ENCODE assay signal across 11 mouse cellular contexts in the genomic region with DNA sequence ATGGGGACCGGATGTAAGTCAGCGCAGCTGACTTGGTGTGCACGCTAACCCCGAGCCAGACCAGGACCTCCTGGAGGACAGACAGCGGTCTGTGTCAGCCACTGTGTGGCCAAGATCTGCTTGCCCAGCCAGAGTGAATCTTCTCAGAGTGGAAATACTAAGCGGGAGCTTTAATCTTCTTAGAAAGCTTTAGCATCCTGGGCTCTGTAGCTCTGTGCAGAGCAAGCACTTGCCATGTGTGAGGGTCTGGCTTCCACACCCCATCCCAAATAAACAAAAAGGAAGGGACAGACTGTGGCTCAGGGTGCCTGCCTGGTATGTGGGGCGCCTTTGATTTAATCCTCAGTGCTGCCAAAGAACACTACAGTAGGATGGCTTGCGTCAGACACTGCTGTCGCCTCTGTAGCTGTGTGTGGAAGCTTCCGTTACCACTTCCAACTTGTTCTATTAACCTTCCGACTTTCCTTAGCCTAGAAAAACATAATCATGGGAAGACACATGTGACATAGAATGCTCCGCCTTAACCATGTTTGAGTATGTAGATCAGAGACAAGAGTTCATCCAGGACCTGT.
DNase-seq lines count a peak whose midpoint lies in the region; ATAC-seq and TF ChIP-seq lines count a peak whose summit lies in the region.
"Had no signal": no experiment of that assay in that cellular context is flagged by ENCODE, and none has a peak within 500 bp of the region (broad histone marks: within the 10 kb centered on the region; RNA-seq: fewer than 3 reads in every experiment).

No protein-coding gene starts in this region.

- peak overlapping the region; percentile 81 for H3K27ac ChIP-seq in heart, embryonic 15.5 days
- 0 out of 2 replicates have a peak overlapping the region, but pooled peaks have one; percentile 60 for H3K27ac ChIP-seq in liver, postnatal 0 days (ENCODE audit: low read depth)
- peak overlapping the region; percentile 86; the same call in 1 of the 2 replicates for H3K27ac ChIP-seq in embryonic facial prominence, embryonic 14.5 days (replicated peaks; ENCODE audit: low read depth, low read length)
- peak overlapping the region; percentile 41; the same call in 1 of the 2 replicates for H3K27ac ChIP-seq in midbrain, embryonic 13.5 days

- DNase-seq in heart, adult 8-10 months (ENCODE audit: low spot score) = no peak
- no peak for DNase-seq in liver, postnatal 0 days
- DNase-seq in liver = no peak
- no peak for DNase-seq in embryonic facial prominence, embryonic 14.5 days (ENCODE audit: low spot score)
- no peak for DNase-seq in left cerebral cortex, adult 11 months (ENCODE audit: low spot score)
- DNase-seq: right cerebral cortex, postnatal 4 days; thymus, postnatal 36 days had no signal

- TF ChIP-seq EP300 in liver, postnatal 0 days (IDR thresholded peaks at IDR 0.05; ENCODE audit: low read depth) = no peak

- no peaks in the 10 kb centered on the region for H3K36me3 ChIP-seq in heart, embryonic 15.5 days
- no peaks in the 10 kb centered on the region for H3K36me3 ChIP-seq in liver, postnatal 0 days (replicated peaks; ENCODE audit: insufficient read depth, low read length)
- no peaks in the 10 kb centered on the region for H3K36me3 ChIP-seq in embryonic facial prominence, embryonic 14.5 days (ENCODE audit: control insufficient read depth, insufficient read depth, low read length)
- H3K36me3 ChIP-seq in midbrain, embryonic 13.5 days = no peaks in the 10 kb centered on the region
- H3K36me3 ChIP-seq: liver, embryonic 15.5 days had no signal

- H3K4me2 ChIP-seq in heart, embryonic 15.5 days = no peak overlapping the region
- H3K4me2 ChIP-seq in liver, postnatal 0 days (ENCODE audit: low read depth, low read length) = no peak overlapping the region
- no peak overlapping the region for H3K4me2 ChIP-seq in embryonic facial prominence, embryonic 14.5 days (ENCODE audit: low read depth, low read length)
- no peak overlapping the region for H3K4me2 ChIP-seq in midbrain, embryonic 13.5 days (replicated peaks)
- H3K4me2 ChIP-seq: liver, embryonic 15.5 days had no signal

- no peak overlapping the region for H3K9ac ChIP-seq in heart, embryonic 15.5 days
- H3K9ac ChIP-seq in liver, postnatal 0 days (replicated peaks) = no peak overlapping the region
- H3K9ac ChIP-seq in embryonic facial prominence, embryonic 14.5 days (ENCODE audit: low read depth, low read length) = no peak overlapping the region
- H3K9ac ChIP-seq in midbrain, embryonic 13.5 days (replicated peaks) = no peak overlapping the region
- H3K9ac ChIP-seq: liver, embryonic 15.5 days had no signal

- no peaks in the 10 kb centered on the region for H3K27me3 ChIP-seq in heart, embryonic 15.5 days
- no peaks in the 10 kb centered on the region for H3K27me3 ChIP-seq in liver, postnatal 0 days (ENCODE audit: insufficient read depth, low read length)
- no peaks in the 10 kb centered on the region for H3K27me3 ChIP-seq in embryonic facial prominence, embryonic 14.5 days (replicated peaks; ENCODE audit: control insufficient read depth, insufficient read depth, low read length)
- no peaks in the 10 kb centered on the region for H3K27me3 ChIP-seq in midbrain, embryonic 13.5 days
- H3K27me3 ChIP-seq: liver, embryonic 15.5 days had no signal

- WGBS in heart, embryonic 15.5 days = 54% methylated on average over 12 of the region's 12 CpGs
- WGBS in liver, postnatal 0 days (ENCODE audit: insufficient replicate concordance) = 62% methylated on average over 12 of the region's 12 CpGs
- 55% methylated on average over 12 of the region's 12 CpGs for WGBS in embryonic facial prominence, embryonic 14.5 days
- WGBS in midbrain, embryonic 13.5 days = 44% methylated on average over 12 of the region's 12 CpGs

- no peak overlapping the region for H3K4me3 ChIP-seq in heart, embryonic 15.5 days
- H3K4me3 ChIP-seq in liver, postnatal 0 days (ENCODE audit: low read depth, low read length) = no peak overlapping the region
- H3K4me3 ChIP-seq in embryonic facial prominence, embryonic 14.5 days (ENCODE audit: low read depth, low read length) = no peak overlapping the region
- no peak overlapping the region for H3K4me3 ChIP-seq in midbrain, embryonic 13.5 days (replicated peaks)
- H3K4me3 ChIP-seq: liver, embryonic 15.5 days had no signal

- TF ChIP-seq CTCF in liver, postnatal 0 days (IDR thresholded peaks at IDR 0.05; ENCODE audit: low read depth) = no peak

- peaks cover 44% of the 10 kb centered on the region for H3K4me1 ChIP-seq in heart, embryonic 15.5 days (replicated peaks)
- no peaks in the 10 kb centered on the region for H3K4me1 ChIP-seq in liver, postnatal 0 days (ENCODE audit: insufficient read depth)
- peaks cover 38% of the 10 kb centered on the region for H3K4me1 ChIP-seq in embryonic facial prominence, embryonic 14.5 days (ENCODE audit: control insufficient read depth, insufficient read depth, low read length)
- H3K4me1 ChIP-seq in midbrain, embryonic 13.5 days (replicated peaks) = peaks cover 53% of the 10 kb centered on the region
- H3K4me1 ChIP-seq: liver, embryonic 15.5 days had no signal

- H3K9me3 ChIP-seq in heart, embryonic 15.5 days (replicated peaks) = no peaks in the 10 kb centered on the region
- H3K9me3 ChIP-seq in liver, postnatal 0 days (ENCODE audit: low read length) = no peaks in the 10 kb centered on the region
- no peaks in the 10 kb centered on the region for H3K9me3 ChIP-seq in embryonic facial prominence, embryonic 14.5 days (ENCODE audit: control insufficient read depth, low read length)
- H3K9me3 ChIP-seq in midbrain, embryonic 13.5 days = no peaks in the 10 kb centered on the region
- H3K9me3 ChIP-seq: liver, embryonic 15.5 days had no signal

- ATAC-seq in heart, embryonic 15.5 days (replicated peaks; ENCODE audit: insufficient number of reproducible peaks, insufficient read depth, low FRiP score, low read depth) = no peak
- ATAC-seq in liver, postnatal 0 days = no peak
- no peak for ATAC-seq in embryonic facial prominence, embryonic 14.5 days (ENCODE audit: low read depth)
- no peak for ATAC-seq in midbrain, embryonic 13.5 days
- ATAC-seq: hindbrain, postnatal 0 days had no signal
